Mouse (Mus musculus) heart, postnatal 0 days (tissue): ENCODE results near the gene Gtf2ird2. TPM values are rescaled to one million over a fixed set of nuclear protein-coding genes. Genes with fewer than 3 reads are reported as not detected.

ENCODE experiments used
- ATAC-seq: fragments of 200-750 bp; cut with Nextera tagmentation; 2 replicates; pipeline ENCODE4 v1.8.0; 2017; ENCODE audit warnings: low read depth, moderate number of reproducible peaks, moderate library complexity; ENCODE audit not compliant: insufficient read depth
- DNase-seq: peaks from one replicate; pipeline ENCODE4 v3.0.0-alpha.2; 2016; ENCODE audit warnings: low spot score
- H3K27ac ChIP-seq: fragments of 300-500 bp; sonication (generic); 2 replicates; pipeline ENCODE4 v1.5.1; 2014; ENCODE audit warnings: low read depth, mild to moderate bottlenecking
- H3K27me3 ChIP-seq: fragments of 300-500 bp; sonication (generic); 2 replicates; pipeline ENCODE4 v1.6.1; 2014; ENCODE audit warnings: low read length, mixed read lengths; ENCODE audit not compliant: control insufficient read depth, insufficient read depth
- H3K36me3 ChIP-seq: fragments of 300-500 bp; sonication (generic); replicated peaks from 2 replicates; pipeline ENCODE4 v1.6.1; 2014; ENCODE audit warnings: low read length, mixed read lengths; ENCODE audit not compliant: control insufficient read depth, insufficient read depth
- H3K4me1 ChIP-seq: fragments of 300-500 bp; sonication (generic); 2 replicates; pipeline ENCODE4 v1.6.1; 2014; ENCODE audit warnings: antibody characterized with exemption; ENCODE audit not compliant: control insufficient read depth, insufficient read depth
- H3K4me2 ChIP-seq: fragments of 300-500 bp; sonication (generic); 2 replicates; pipeline ENCODE4 v1.6.1; 2014; ENCODE audit warnings: low read depth, mild to moderate bottlenecking, low read length, moderate library complexity
- H3K4me3 ChIP-seq: fragments of 300-500 bp; sonication (generic); 2 replicates; pipeline ENCODE4 v1.5.1; 2014; ENCODE audit warnings: low read depth, low read length
- H3K9ac ChIP-seq: fragments of 300-500 bp; sonication (generic); replicated peaks from 2 replicates; pipeline ENCODE4 v1.6.1; 2014; ENCODE audit warnings: low read depth, low read length, mixed read lengths
- H3K9me3 ChIP-seq: fragments of 300-500 bp; sonication (generic); replicated peaks from 2 replicates; pipeline ENCODE4 v1.6.1; 2016; ENCODE audit warnings: low read length; ENCODE audit not compliant: control insufficient read depth
- CTCF ChIP-seq: IDR thresholded peaks from 2 replicates; pipeline ENCODE4 v1.5.1; 2016; ENCODE audit warnings: antibody characterized with exemption, control low read depth, low read depth
- EP300 ChIP-seq: IDR thresholded peaks from 2 replicates; pipeline ENCODE4 v1.6.1; 2016; ENCODE audit warnings: antibody characterized with exemption, low read depth
- WGBS: fragments of 180-500 bp; shearing (Covaris S2); extraction: QIAGEN DNeasy Blood & Tissue Kit; methylation state at CpG from one replicate; pipeline ENCODE4 v1.1.7; 2014; 5-methylcytosine and 5-hydroxymethylcytosine counted together
- polyA plus RNA-seq: library from polyadenylated mRNA; unstranded; fragments of >200 nt; fragmentation: Nextera tagmentation; extraction: Ambion mirVana; gene quantifications from 2 replicates; pipeline ENCODE4 v1.2.1, GENCODE M21; 2015
- total RNA-seq: library from RNA; depleted of rRNA; stranded (reverse); fragments of >200 nt; gene quantifications from 2 replicates; pipeline ENCODE4 v1.2.3, GENCODE M21; 2014; ENCODE audit warnings: low replicate concordance

Gtf2ird2 gene
- total and polyA plus RNA-seq, 2 experiments from 2014 or later = 4.2 to 25.1 TPM

- H3K9ac ChIP-seq = no peak overlapping the region
- TF ChIP-seq CTCF = no peak
- no peak for TF ChIP-seq EP300
- ATAC-seq = no peak
- no peaks in the 10 kb centered on the region for H3K9me3 ChIP-seq
- no peak for DNase-seq
- no peaks in the 10 kb centered on the region for H3K4me1 ChIP-seq
- WGBS = 73% methylated on average over 5 of the region's 5 CpGs
- peaks cover 100% of the 10 kb centered on the region for H3K36me3 ChIP-seq
- no peak overlapping the region for H3K27ac ChIP-seq
- H3K4me2 ChIP-seq = no peak overlapping the region
- no peak overlapping the region for H3K4me3 ChIP-seq
- no peaks in the 10 kb centered on the region for H3K27me3 ChIP-seq
Observed at GRCm38 (mm10) chr5:134241831-134242230, 58.0 kb downstream of the Gtf2ird2 start.

DNA sequence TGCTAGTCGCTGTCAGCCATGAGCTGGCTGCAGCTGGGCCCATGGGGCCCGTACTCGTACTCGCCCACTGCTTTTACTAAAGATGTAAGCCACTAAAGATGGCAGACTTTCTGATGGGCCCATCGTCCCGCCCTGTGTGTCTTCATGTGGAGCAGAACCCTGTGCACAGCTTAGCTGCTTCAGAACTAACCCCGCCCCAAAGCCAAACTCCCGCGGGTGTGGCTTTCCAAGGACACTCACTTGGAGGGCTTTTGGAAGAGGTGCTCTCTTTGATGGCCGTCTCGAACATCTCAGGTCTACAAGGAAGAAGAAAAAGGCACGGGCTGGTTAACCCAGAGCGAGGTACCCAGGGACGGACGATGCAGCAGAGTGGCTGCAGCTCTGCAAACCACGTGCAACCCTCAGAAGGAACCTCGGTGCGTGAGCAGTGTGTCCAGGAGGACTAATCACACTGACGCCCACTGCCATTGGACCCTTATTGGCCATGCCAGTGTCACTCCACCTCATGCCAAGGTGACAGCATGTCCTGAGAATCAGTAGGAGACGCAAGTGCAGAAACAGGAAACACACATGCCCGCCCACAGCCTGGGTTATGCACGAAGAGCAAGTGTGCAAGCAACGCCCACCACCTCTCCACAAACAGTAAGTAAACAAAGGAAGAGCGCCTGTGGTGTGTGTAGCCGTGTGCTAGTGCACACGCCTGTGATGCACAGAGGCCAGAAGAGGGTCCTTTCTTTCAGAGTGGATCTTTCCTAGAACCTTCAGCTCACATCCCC is 60.0 kb downstream of the Gtf2ird2 start:
- H3K4me3 ChIP-seq = no peak overlapping the region
- H3K4me1 ChIP-seq = no peaks in the 10 kb centered on the region
- DNase-seq (no peak), ATAC-seq (no peak)
- 89% methylated on average over 26 of the region's 26 CpGs for WGBS
- no peaks in the 10 kb centered on the region for H3K9me3 ChIP-seq
- peaks cover 100% of the 10 kb centered on the region for H3K36me3 ChIP-seq
- no peaks in the 10 kb centered on the region for H3K27me3 ChIP-seq
- no peak overlapping the region for H3K27ac ChIP-seq
- no peak overlapping the region for H3K9ac ChIP-seq
- TF ChIP-seq EP300 (no peak), CTCF (no peak)
- no peak overlapping the region for H3K4me2 ChIP-seq

DNA sequence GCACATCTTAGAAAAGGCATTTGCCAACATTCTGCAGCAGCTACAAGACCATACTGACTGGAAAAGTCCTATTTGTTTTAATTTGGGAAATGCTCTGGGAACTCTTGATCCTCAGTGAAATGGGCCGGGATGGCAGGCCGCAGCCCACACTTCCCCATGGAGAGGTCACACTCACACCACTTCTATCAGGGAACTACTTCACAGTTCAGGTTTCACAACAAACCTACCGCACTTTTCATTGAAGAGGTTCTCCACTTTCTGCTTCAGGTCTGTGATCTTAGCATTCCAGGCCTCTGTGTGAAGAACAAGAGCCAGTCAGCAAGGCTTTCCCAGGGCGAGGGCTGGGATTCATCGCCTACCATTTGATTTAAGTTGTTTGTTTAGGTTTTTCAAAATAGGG is 61.1 kb downstream of the Gtf2ird2 start:
- TF ChIP-seq CTCF = no peak
- no peak for TF ChIP-seq EP300
- Histone ChIP-seq H3K9ac (no peak overlapping the region), H3K9me3 (no peaks in the 10 kb centered on the region), H3K4me3 (no peak overlapping the region), H3K27me3 (no peaks in the 10 kb centered on the region), H3K36me3 (peaks cover 100% of the 10 kb centered on the region), H3K27ac (no peak overlapping the region), H3K4me2 (no peak overlapping the region), H3K4me1 (no peaks in the 10 kb centered on the region)
- DNase-seq = no peak
- 95% methylated on average over 5 of the region's 5 CpGs for WGBS
- ATAC-seq = no peak

- TF ChIP-seq CTCF (no peak), EP300 (no peak)
- no peak overlapping the region for H3K9ac ChIP-seq
- DNase-seq (no peak), ATAC-seq (no peak)
- 80% methylated on average over 5 of the region's 5 CpGs for WGBS
- H3K27ac ChIP-seq = no peak overlapping the region
- H3K27me3 ChIP-seq = no peaks in the 10 kb centered on the region
- no peaks in the 10 kb centered on the region for H3K9me3 ChIP-seq
- H3K4me2 ChIP-seq = no peak overlapping the region
- no peaks in the 10 kb centered on the region for H3K4me1 ChIP-seq
- H3K4me3 ChIP-seq = no peak overlapping the region
- peaks cover 98% of the 10 kb centered on the region for H3K36me3 ChIP-seq
Observed at GRCm38 (mm10) chr5:134246146-134246545, 62.3 kb downstream of the Gtf2ird2 start.

GRCm38 (mm10) chr5:134248608-134249244 is 64.9 kb downstream of the Gtf2ird2 start:
- Histone ChIP-seq H3K4me1 (no peaks in the 10 kb centered on the region), H3K27me3 (no peaks in the 10 kb centered on the region), H3K9me3 (no peaks in the 10 kb centered on the region), H3K4me3 (no peak overlapping the region), H3K9ac (no peak overlapping the region), H3K36me3 (peaks cover 98% of the 10 kb centered on the region), H3K4me2 (no peak overlapping the region), H3K27ac (no peak overlapping the region)
- no peak for TF ChIP-seq CTCF
- no peak for TF ChIP-seq EP300
- DNase-seq (no peak), ATAC-seq (no peak)
- WGBS = 90% methylated on average over 14 of the region's 14 CpGs

GRCm38 (mm10) chr5:134249245-134249649 is 65.4 kb downstream of the Gtf2ird2 start:
- H3K27me3 ChIP-seq = no peaks in the 10 kb centered on the region
- DNase-seq (no peak), ATAC-seq (no peak)
- no peak overlapping the region for H3K9ac ChIP-seq
- peaks cover 97% of the 10 kb centered on the region for H3K36me3 ChIP-seq
- no peaks in the 10 kb centered on the region for H3K9me3 ChIP-seq
- H3K4me2 ChIP-seq = no peak overlapping the region
- no peak overlapping the region for H3K27ac ChIP-seq
- no peak overlapping the region for H3K4me3 ChIP-seq
- WGBS = 81% methylated on average over 8 of the region's 8 CpGs
- H3K4me1 ChIP-seq = no peaks in the 10 kb centered on the region
- TF ChIP-seq EP300 = no peak
- no peak for TF ChIP-seq CTCF
